ENCODE assay signal across 8 mouse cellular contexts in the genomic region with DNA sequence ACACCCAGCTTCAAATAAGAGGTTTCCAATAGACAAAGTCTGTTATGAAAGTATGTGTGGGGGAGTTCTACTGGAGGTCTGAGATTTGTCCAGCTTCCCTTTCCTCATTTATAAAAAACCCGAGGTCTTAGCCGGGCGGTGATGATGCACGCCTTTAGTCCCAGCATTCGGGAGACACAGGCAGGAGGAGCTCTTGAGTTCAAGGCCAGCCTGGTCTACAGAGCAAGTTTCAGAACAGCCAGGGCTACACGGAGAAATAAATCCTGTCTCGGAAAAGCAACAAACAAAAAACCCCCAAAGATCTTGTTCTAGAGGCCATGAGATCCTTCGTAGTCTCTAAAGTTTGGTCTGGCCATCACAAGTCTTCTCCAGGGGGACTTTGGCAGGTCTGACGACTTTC. TPM values are rescaled to one million over a fixed set of nuclear protein-coding genes. Genes with fewer than 3 reads are reported as not detected.
DNase-seq lines count a peak whose midpoint lies in the region; ATAC-seq and TF ChIP-seq lines count a peak whose summit lies in the region.

No protein-coding gene starts in this region.

- H3K9me3 ChIP-seq in hindbrain, embryonic 11.5 days (ENCODE audit: control insufficient read depth, low read length), result no peaks in the 10 kb centered on the region
- H3K9me3 ChIP-seq in liver, embryonic 14.5 days (ENCODE audit: control insufficient read depth, low read length), result no peaks in the 10 kb centered on the region
- H3K9me3 ChIP-seq in stomach, embryonic 15.5 days, result no peaks in the 10 kb centered on the region

- intact Hi-C loops in heart, adult 2 months (cut with DNase I), result loop anchor here (1.0 to 2.0 kb wide), 3 partner anchors 18 to 95 kb away; a partner anchor contains a TSS
- intact Hi-C loops in heart, postnatal 25 days (cut with DNase I), result no loop called here

- ATAC-seq in hindbrain, embryonic 11.5 days (ENCODE audit: low FRiP score), result no peak
- ATAC-seq in liver, embryonic 14.5 days (ENCODE audit: insufficient read depth), result no peak
- no peak for ATAC-seq in stomach, embryonic 15.5 days (ENCODE audit: insufficient read depth, low FRiP score, low read depth)

- peak overlapping the region; percentile 95 for H3K4me3 ChIP-seq in heart, adult 2 months
- H3K4me3 ChIP-seq in hindbrain, embryonic 11.5 days (ENCODE audit: low read depth, low read length), result peak overlapping the region; percentile 52
- peak overlapping the region; percentile 63 to 96 for H3K4me3 ChIP-seq in liver, embryonic 14.5 days (ENCODE audit: insufficient read depth in 1 of 2, low read depth in 2 of 2, low read length in 2 of 2)
- H3K4me3 ChIP-seq in stomach, embryonic 15.5 days (replicated peaks), result peak overlapping the region; percentile 79

- peak in 1 of 2 experiments; percentile 64 for DNase-seq in heart, adult 2 months
- no peak for DNase-seq in heart, postnatal 25 days (ENCODE audit: low spot score)
- DNase-seq in adrenal gland, postnatal 14 days, result peak; percentile 62
- no peak for DNase-seq in hindbrain, embryonic 11.5 days (ENCODE audit: low spot score)
- no peak for DNase-seq in liver, embryonic 14.5 days (ENCODE audit: low read depth in 3 of 3, low spot score in 3 of 3)
- no peak for DNase-seq in cerebellum, adult 11-12 months
- no peak for DNase-seq in cerebellum, postnatal 36 days

- H3K4me1 ChIP-seq in heart, adult 2 months (ENCODE audit: control insufficient read depth, insufficient read depth, low read length), result peaks cover 12% of the 10 kb centered on the region
- peaks cover 16% of the 10 kb centered on the region for H3K4me1 ChIP-seq in hindbrain, embryonic 11.5 days (replicated peaks; ENCODE audit: control insufficient read depth, insufficient read depth, low read length)
- H3K4me1 ChIP-seq in liver, embryonic 14.5 days (replicated peaks; ENCODE audit: control insufficient read depth in 2 of 2, insufficient read depth in 2 of 2, low read length in 1 of 2), result peaks cover 17 to 30% of the 10 kb centered on the region in 2 experiments
- peaks cover 31% of the 10 kb centered on the region for H3K4me1 ChIP-seq in stomach, embryonic 15.5 days

- WGBS in heart, adult 2 months, result under 1% methylated on average over 9 of the region's 9 CpGs
- 5% methylated on average over 9 of the region's 9 CpGs for WGBS in hindbrain, embryonic 11.5 days
- 3% methylated on average over 9 of the region's 9 CpGs for WGBS in liver, embryonic 14.5 days (ENCODE audit: insufficient replicate concordance)
- 2% methylated on average over 9 of the region's 9 CpGs for WGBS in stomach, embryonic 15.5 days

- no peaks in the 10 kb centered on the region for H3K36me3 ChIP-seq in heart, adult 2 months (ENCODE audit: control insufficient read depth, insufficient read depth, low read length)
- no peaks in the 10 kb centered on the region for H3K36me3 ChIP-seq in hindbrain, embryonic 11.5 days (ENCODE audit: control insufficient read depth, insufficient read depth, low read length)
- no peaks in the 10 kb centered on the region for H3K36me3 ChIP-seq in liver, embryonic 14.5 days (replicated peaks; ENCODE audit: control insufficient read depth, insufficient read depth, low read depth)
- H3K36me3 ChIP-seq in stomach, embryonic 15.5 days, result peaks cover 5% of the 10 kb centered on the region; the same call in 1 of the 2 replicates

- H3K27me3 ChIP-seq in heart, adult 2 months (ENCODE audit: control insufficient read depth, insufficient read depth, low read length), result no peaks in the 10 kb centered on the region
- no peaks in the 10 kb centered on the region for H3K27me3 ChIP-seq in hindbrain, embryonic 11.5 days (ENCODE audit: control insufficient read depth, insufficient read depth, low read length)
- H3K27me3 ChIP-seq in liver, embryonic 14.5 days (ENCODE audit: control insufficient read depth, insufficient read depth, low read length), result no peaks in the 10 kb centered on the region
- no peaks in the 10 kb centered on the region for H3K27me3 ChIP-seq in stomach, embryonic 15.5 days (replicated peaks)

- H3K4me2 ChIP-seq in hindbrain, embryonic 11.5 days (replicated peaks; ENCODE audit: low read depth, low read length), result peak overlapping the region; percentile 67
- H3K4me2 ChIP-seq in liver, embryonic 14.5 days (ENCODE audit: low read depth), result peak overlapping the region; percentile 93
- H3K4me2 ChIP-seq in stomach, embryonic 15.5 days, result peak overlapping the region; percentile 78

- peak; percentile 33; the same call in 1 of the 2 replicates for TF ChIP-seq POLR2A in heart, adult 2 months (IDR thresholded peaks at IDR 0.05; ENCODE audit: insufficient read depth, low read depth, low read length)

- peak overlapping the region; percentile 93 for H3K27ac ChIP-seq in heart, adult 2 months
- H3K27ac ChIP-seq in hindbrain, embryonic 11.5 days (ENCODE audit: low read depth, low read length), result peak overlapping the region; percentile 82
- peak overlapping the region; percentile 80 for H3K27ac ChIP-seq in liver, embryonic 14.5 days
- H3K27ac ChIP-seq in stomach, embryonic 15.5 days, result peak overlapping the region; percentile 93

- no peaks in the 10 kb centered on the region; the same call in none of the 2 replicates for H3K79me2 ChIP-seq in heart, adult 2 months (replicated peaks; ENCODE audit: control insufficient read depth, insufficient read depth, low read length)

- TF ChIP-seq CTCF in heart, adult 2 months (IDR thresholded peaks at IDR 0.05), result peak; percentile 41
- peak; percentile 21; the same call in 1 of the 2 replicates for TF ChIP-seq CTCF in liver, embryonic 14.5 days (IDR thresholded peaks at IDR 0.05; ENCODE audit: low read depth)

- TF ChIP-seq EP300 in heart, adult 2 months (IDR thresholded peaks at IDR 0.05; ENCODE audit: insufficient read depth, low read depth, low read length), result no peak
- TF ChIP-seq EP300 in liver, embryonic 14.5 days (IDR thresholded peaks at IDR 0.05; ENCODE audit: low read depth), result no peak

- peak overlapping the region; percentile 72 for H3K9ac ChIP-seq in heart, adult 2 months (ENCODE audit: low read depth, low read length)
- H3K9ac ChIP-seq in hindbrain, embryonic 11.5 days (ENCODE audit: low read depth, low read length), result peak overlapping the region; percentile 74
- peak overlapping the region; percentile 80 for H3K9ac ChIP-seq in liver, embryonic 14.5 days (replicated peaks)
- peak overlapping the region; percentile 31; the same call in 1 of the 2 replicates for H3K9ac ChIP-seq in stomach, embryonic 15.5 days

RNA-seq across cellular contexts. Expression of a gene that starts 0.8 kb away (rescaled TPM):
- under 1 TPM; 0.13 to 0.34 TPM for total RNA-seq in heart, adult 2 months (2021)
- polyA plus RNA-seq in heart, adult 2 months (2012; rRNA removed), result 0.29 and 0.35 TPM in 2 replicates
- total RNA-seq in heart, postnatal 25 days (2021), result under 1 TPM; 0.11 to 0.36 TPM
- 0.38 and 0.85 TPM in 2 replicates for total RNA-seq in adrenal gland, postnatal 14 days (2021)
- 0.15 and 0.27 TPM in 2 replicates for polyA plus RNA-seq in hindbrain, embryonic 11.5 days (2014; fragmentation: Nextera tagmentation; extraction: Ambion mirVana)
- 0.02 and 0.04 TPM in 2 replicates for polyA plus RNA-seq in liver, embryonic 14.5 days (2012; rRNA removed)
- polyA plus RNA-seq in liver, embryonic 14.5 days (2014; fragmentation: Nextera tagmentation; extraction: Ambion mirVana), result 0.05 TPM in 1 of 2 replicates, not detected in the other
- 0.13 and 0.26 TPM in 2 replicates for polyA plus RNA-seq in stomach, embryonic 15.5 days (2015; fragmentation: Nextera tagmentation; extraction: Ambion mirVana)

RNA-seq across cellular contexts. Expression of a gene that starts 0.9 kb away (rescaled TPM):
- 10 to 100 TPM; 17.1 to 20.0 TPM for total RNA-seq in heart, adult 2 months (2021)
- polyA plus RNA-seq in heart, adult 2 months (2012; rRNA removed), result 24.8 and 29.1 TPM in 2 replicates
- 10 to 100 TPM; 17.6 to 18.2 TPM for total RNA-seq in heart, postnatal 25 days (2021)
- total RNA-seq in adrenal gland, postnatal 14 days (2021), result 30.1 and 35.9 TPM in 2 replicates
- 25.9 and 28.5 TPM in 2 replicates for polyA plus RNA-seq in hindbrain, embryonic 11.5 days (2014; fragmentation: Nextera tagmentation; extraction: Ambion mirVana)
- polyA plus RNA-seq in liver, embryonic 14.5 days (2012; rRNA removed), result 13.9 and 16.1 TPM in 2 replicates
- 21.7 and 23.6 TPM in 2 replicates for polyA plus RNA-seq in liver, embryonic 14.5 days (2014; fragmentation: Nextera tagmentation; extraction: Ambion mirVana)
- 36.0 and 38.5 TPM in 2 replicates for polyA plus RNA-seq in stomach, embryonic 15.5 days (2015; fragmentation: Nextera tagmentation; extraction: Ambion mirVana)

RNA-seq across cellular contexts. Expression of a gene that starts 1.0 kb away (rescaled TPM):
- 1 to 10 TPM; 2.8 to 4.3 TPM for total RNA-seq in heart, adult 2 months (2021)
- polyA plus RNA-seq in heart, adult 2 months (2012; rRNA removed), result 7.3 and 9.5 TPM in 2 replicates
- 1 to 10 TPM; 3.2 to 4.5 TPM for total RNA-seq in heart, postnatal 25 days (2021)
- total RNA-seq in adrenal gland, postnatal 14 days (2021), result 7.2 and 11.6 TPM in 2 replicates
- polyA plus RNA-seq in hindbrain, embryonic 11.5 days (2014; fragmentation: Nextera tagmentation; extraction: Ambion mirVana), result 5.0 and 6.3 TPM in 2 replicates
- 5.5 and 6.0 TPM in 2 replicates for polyA plus RNA-seq in liver, embryonic 14.5 days (2012; rRNA removed)
- 3.2 and 3.9 TPM in 2 replicates for polyA plus RNA-seq in liver, embryonic 14.5 days (2014; fragmentation: Nextera tagmentation; extraction: Ambion mirVana)
- polyA plus RNA-seq in stomach, embryonic 15.5 days (2015; fragmentation: Nextera tagmentation; extraction: Ambion mirVana), result 6.6 and 9.4 TPM in 2 replicates

RNA-seq across cellular contexts. Expression of a gene that starts 13.1 kb away (rescaled TPM):
- 1 to 10 TPM; 1.5 to 2.0 TPM for total RNA-seq in heart, adult 2 months (2021)
- polyA plus RNA-seq in heart, adult 2 months (2012; rRNA removed), result 25.2 and 34.9 TPM in 2 replicates
- total RNA-seq in heart, postnatal 25 days (2021), result 1 to 10 TPM; 3.0 to 3.9 TPM
- 7.4 and 12.8 TPM in 2 replicates for total RNA-seq in adrenal gland, postnatal 14 days (2021)
- polyA plus RNA-seq in hindbrain, embryonic 11.5 days (2014; fragmentation: Nextera tagmentation; extraction: Ambion mirVana), result 7.1 TPM in 2 replicates
- polyA plus RNA-seq in liver, embryonic 14.5 days (2012; rRNA removed), result 12.7 and 13.7 TPM in 2 replicates
- 2.3 and 2.9 TPM in 2 replicates for polyA plus RNA-seq in liver, embryonic 14.5 days (2014; fragmentation: Nextera tagmentation; extraction: Ambion mirVana)
- 5.8 and 8.9 TPM in 2 replicates for polyA plus RNA-seq in stomach, embryonic 15.5 days (2015; fragmentation: Nextera tagmentation; extraction: Ambion mirVana)

RNA-seq across cellular contexts. Expression of a gene that starts 14.4 kb away (rescaled TPM):
- total RNA-seq in heart, adult 2 months (2021), result 10 to 100 TPM; 35.9 to 50.8 TPM
- 87.0 and 109 TPM in 2 replicates for polyA plus RNA-seq in heart, adult 2 months (2012; rRNA removed)
- 10 to 100 TPM; 66.9 to 71.3 TPM for total RNA-seq in heart, postnatal 25 days (2021)
- 414 and 471 TPM in 2 replicates for total RNA-seq in adrenal gland, postnatal 14 days (2021)
- polyA plus RNA-seq in hindbrain, embryonic 11.5 days (2014; fragmentation: Nextera tagmentation; extraction: Ambion mirVana), result 67.0 and 87.3 TPM in 2 replicates
- 11.7 and 12.2 TPM in 2 replicates for polyA plus RNA-seq in liver, embryonic 14.5 days (2012; rRNA removed)
- 11.6 and 12.8 TPM in 2 replicates for polyA plus RNA-seq in liver, embryonic 14.5 days (2014; fragmentation: Nextera tagmentation; extraction: Ambion mirVana)
- polyA plus RNA-seq in stomach, embryonic 15.5 days (2015; fragmentation: Nextera tagmentation; extraction: Ambion mirVana), result 112 and 115 TPM in 2 replicates
